In the genomic region with DNA sequence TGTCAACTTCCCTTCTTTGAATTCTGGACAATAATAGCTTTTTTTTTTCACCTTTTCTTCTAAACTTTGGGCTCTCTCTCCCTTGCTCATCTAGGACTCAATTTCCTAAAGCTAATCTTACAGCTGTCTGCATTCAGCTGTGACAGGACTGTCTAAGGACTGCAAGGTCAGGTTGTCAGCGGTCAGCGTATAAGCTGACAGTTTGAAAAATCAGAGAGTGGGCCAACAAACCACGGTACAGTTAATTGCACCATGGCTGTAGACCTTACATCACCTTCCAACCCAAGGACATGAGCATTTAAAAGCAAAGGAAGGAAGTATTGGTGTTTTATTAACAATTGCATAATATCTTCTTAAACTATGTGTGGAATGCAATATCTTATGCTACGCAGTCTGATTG, we compare ENCODE assay signal across 24 mouse cellular contexts.
DNase-seq lines count a peak whose midpoint lies in the region; ATAC-seq lines count a peak whose summit lies in the region.
"Had no signal": no experiment of that assay in that cellular context is flagged by ENCODE, and none has a peak within 500 bp of the region (broad histone marks: within the 10 kb centered on the region; RNA-seq: fewer than 3 reads in every experiment).

No protein-coding gene starts in this region.

- peaks cover 18% of the 10 kb centered on the region for H3K4me1 ChIP-seq in kidney, embryonic 16.5 days (ENCODE audit: insufficient read depth, low read length)
- H3K4me1 ChIP-seq: embryonic facial prominence, embryonic 15.5 days; forebrain, embryonic 10.5 days; hindbrain, embryonic 12.5 days had no signal

- DNase-seq in adrenal gland, postnatal 14 days = peak; percentile 3
- DNase-seq in adrenal gland, postnatal 25 days = no peak
- DNase-seq in kidney, adult 9 months = no peak
- DNase-seq in 416B (ENCODE audit: low read depth) = peak; percentile 72
- no peak for DNase-seq in spleen, postnatal 4 days (ENCODE audit: low spot score in 2 of 2)
- DNase-seq in urinary bladder, postnatal 36 days (ENCODE audit: low spot score in 2 of 2) = no peak
- DNase-seq: cerebellum, adult 11 months; cerebellum, adult 8-10 months; cerebellum, postnatal 14 days; gastrocnemius, adult 2 months; gastrocnemius, postnatal 25 days; heart, adult 11 months; heart, postnatal 4 days had no signal

- no peaks in the 10 kb centered on the region for H3K9me3 ChIP-seq in kidney, embryonic 16.5 days (ENCODE audit: low read length)
- H3K9me3 ChIP-seq: embryonic facial prominence, embryonic 15.5 days; forebrain, embryonic 10.5 days; heart, embryonic 13.5 days; hindbrain, embryonic 12.5 days had no signal

- no peak overlapping the region for H3K27ac ChIP-seq in kidney, embryonic 16.5 days (ENCODE audit: low read length)
- H3K27ac ChIP-seq: embryonic facial prominence, embryonic 15.5 days; forebrain, embryonic 10.5 days; gastrocnemius, adult 2 months; heart, embryonic 13.5 days; hindbrain, embryonic 12.5 days had no signal

- 24% methylated on average over 4 of the region's 4 CpGs for WGBS in kidney, embryonic 16.5 days

- no peaks in the 10 kb centered on the region for H3K36me3 ChIP-seq in kidney, embryonic 16.5 days (ENCODE audit: insufficient read depth, low read length)
- H3K36me3 ChIP-seq: embryonic facial prominence, embryonic 15.5 days; forebrain, embryonic 10.5 days; heart, embryonic 13.5 days; hindbrain, embryonic 12.5 days had no signal

- H3K9ac ChIP-seq in kidney, embryonic 16.5 days (replicated peaks; ENCODE audit: low read length) = no peak overlapping the region
- H3K9ac ChIP-seq: embryonic facial prominence, embryonic 15.5 days; heart, embryonic 13.5 days; hindbrain, embryonic 12.5 days had no signal

- H3K4me3 ChIP-seq in kidney, embryonic 16.5 days (ENCODE audit: low read length) = no peak overlapping the region
- H3K4me3 ChIP-seq: embryonic facial prominence, embryonic 15.5 days; erythroblast, embryonic 14.5 days; forebrain, embryonic 10.5 days; gastrocnemius, adult 2 months; heart, embryonic 13.5 days; hindbrain, embryonic 12.5 days had no signal

- peak; percentile 86 for ATAC-seq in kidney, embryonic 16.5 days (ENCODE audit: low FRiP score, low TSS enrichment)
- ATAC-seq in granulocyte monocyte progenitor cell, adult 5-6 weeks (replicated peaks; ENCODE audit: poor library complexity, severe bottlenecking) = peak; percentile 72
- ATAC-seq: activated CD4-positive, CD25-positive, alpha-beta regulatory T cell, adult 4 months; forebrain, embryonic 14.5 days; hindbrain, embryonic 16.5 days; Patski had no signal

- H3K27me3 ChIP-seq in kidney, embryonic 16.5 days (ENCODE audit: insufficient read depth, low read length) = no peaks in the 10 kb centered on the region
- H3K27me3 ChIP-seq: embryonic facial prominence, embryonic 15.5 days; heart, embryonic 13.5 days; hindbrain, embryonic 12.5 days; Patski had no signal

- H3K4me2 ChIP-seq in kidney, embryonic 16.5 days (replicated peaks; ENCODE audit: low read depth, low read length) = no peak overlapping the region
- H3K4me2 ChIP-seq: embryonic facial prominence, embryonic 15.5 days; heart, embryonic 13.5 days; hindbrain, embryonic 12.5 days had no signal

Comparison
In these comparisons a context has a peak if more than half of its experiments do, and no peak if none do; other contexts are left out.
1. DNase-seq: peak in adrenal gland, postnatal 14 days (single experiment) and 416B (single experiment); none in adrenal gland, postnatal 25 days (single experiment), kidney, adult 9 months (single experiment), spleen, postnatal 4 days (0 of 2) and urinary bladder, postnatal 36 days (0 of 2).